Mouse (Mus musculus) inflammation-experienced regulatory T-cells, adult 6 months (primary cell): ENCODE results near the gene Srbd1. TPM values are rescaled to one million over a fixed set of nuclear protein-coding genes. Genes with fewer than 3 reads are reported as not detected.

Experiments used
- ATAC-seq: one replicate; pipeline ENCODE4 v1.8.0; 2017
- polyA plus RNA-seq, 3 experiments: library from polyadenylated mRNA; unstranded; fragments of 100-300 nt; shearing (Covaris generic); gene quantifications; one replicate each; pipeline ENCODE4 v1.2.1; 2017

Srbd1 gene
- polyA plus RNA-seq = 10 to 100 TPM; 11.2 to 13.0 (median 11.3) TPM

GRCm38 (mm10) chr17:86145079-86145951, at the start of gene Srbd1:
Gene Srbd1 (minus strand): TSS chr17:86145175.
- ATAC-seq = peak; percentile 94

GRCm38 (mm10) chr17:86193979-86194378, 49.0 kb upstream of the Srbd1 start:
- ATAC-seq = no peak

GRCm38 (mm10) chr17:86187777-86188176, 42.8 kb upstream of the Srbd1 start:
- ATAC-seq = peak; percentile 88

- no peak for ATAC-seq
Observed at GRCm38 (mm10) chr17:86185584-86185983, 40.6 kb upstream of the Srbd1 start.

- ATAC-seq = peak; percentile 74
Observed at GRCm38 (mm10) chr17:86184552-86185209, 39.7 kb upstream of the Srbd1 start.

DNA sequence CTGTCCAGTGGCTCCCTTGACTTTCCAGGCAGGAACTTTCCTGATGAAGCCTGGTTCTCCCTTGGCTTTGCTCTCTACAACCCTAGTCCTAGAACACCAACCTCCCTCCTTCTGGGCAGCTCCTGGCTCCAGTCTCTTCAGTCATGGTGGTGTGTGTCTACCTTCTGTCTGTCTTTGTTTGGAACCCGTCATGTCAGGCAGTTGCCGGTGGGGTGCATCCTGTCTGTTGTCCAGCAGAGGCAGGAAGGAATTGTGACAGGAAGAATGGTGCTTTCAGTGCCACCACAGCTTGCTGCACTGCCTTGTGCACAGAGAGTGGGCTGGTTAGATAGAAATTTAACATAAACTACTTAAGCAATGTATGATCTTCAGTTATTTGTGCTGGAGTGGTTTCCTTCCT, 38.8 kb upstream of the Srbd1 start:
- ATAC-seq = no peak

DNA sequence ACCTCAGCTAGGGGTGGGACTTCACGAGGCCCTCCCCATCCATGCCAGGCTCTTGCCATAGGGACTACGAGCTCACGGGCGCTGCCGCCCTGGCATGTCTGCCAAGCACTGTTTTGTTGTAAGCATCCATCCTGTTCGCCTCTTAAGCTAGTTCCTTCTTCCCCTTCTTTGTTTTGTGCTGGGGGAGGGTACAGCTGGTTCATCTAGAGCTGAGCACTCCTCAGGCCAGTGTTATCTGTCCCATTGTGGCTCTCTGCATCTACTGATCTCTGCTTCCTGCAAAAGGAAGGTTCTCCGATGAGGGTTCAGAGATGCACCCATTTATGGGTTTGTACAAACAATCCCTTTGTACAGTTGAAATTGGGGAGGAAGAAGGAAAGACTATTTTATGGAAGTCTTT, 31.7 kb upstream of the Srbd1 start:
- ATAC-seq = no peak

GRCm38 (mm10) chr17:86175516-86175915, 30.5 kb upstream of the Srbd1 start:
- ATAC-seq = no peak

GRCm38 (mm10) chr17:86170164-86170958, 25.4 kb upstream of the Srbd1 start:
- no peak for ATAC-seq

GRCm38 (mm10) chr17:86169092-86169491, 24.1 kb upstream of the Srbd1 start:
- no peak for ATAC-seq

- ATAC-seq = peak; percentile 0
Observed at GRCm38 (mm10) chr17:86168231-86168981, 23.4 kb upstream of the Srbd1 start.

DNA sequence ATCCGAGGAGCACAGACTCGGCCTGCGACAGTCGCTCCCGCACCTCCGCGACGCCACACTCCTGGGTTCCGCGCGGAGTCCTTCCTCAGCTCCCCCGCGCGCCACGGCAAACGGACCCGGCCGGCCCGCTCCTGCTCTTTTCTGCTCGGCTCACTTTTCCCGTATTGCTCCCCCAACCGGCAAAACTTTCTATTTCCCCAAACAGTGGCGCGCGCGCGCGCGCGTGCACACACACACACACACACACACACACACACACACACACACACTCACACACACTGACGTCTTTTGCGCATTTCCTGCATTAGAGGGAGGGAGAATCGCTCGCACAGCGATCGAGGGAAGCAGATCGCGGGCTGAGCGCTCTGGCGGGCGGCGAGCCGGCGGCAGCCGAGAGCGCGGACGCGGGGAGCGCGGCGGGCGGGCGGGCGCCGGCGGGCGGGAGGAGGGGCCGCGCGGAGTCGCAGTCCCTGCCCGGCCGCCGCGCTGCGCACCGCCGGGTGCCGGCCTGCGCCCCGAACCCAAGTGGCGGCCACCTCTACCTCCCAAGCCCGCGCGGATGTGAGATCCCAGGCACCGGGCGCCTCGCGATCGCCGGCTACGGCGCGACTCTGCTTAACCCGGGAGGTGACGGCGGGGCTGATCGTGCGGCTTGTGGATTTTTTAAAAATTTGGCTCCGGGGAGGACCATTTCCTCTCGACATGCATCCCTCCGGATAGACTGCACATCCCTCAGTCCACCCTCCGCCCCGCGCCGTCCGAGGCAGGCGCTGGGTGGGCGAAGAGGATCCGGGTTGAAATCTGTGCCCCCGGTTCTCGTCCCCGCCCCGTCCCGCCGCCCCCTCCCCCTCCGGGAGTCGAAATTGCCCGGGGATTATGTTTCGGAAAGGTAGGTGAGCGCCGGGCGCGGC, 22.6 kb upstream of the Srbd1 start, which contains the start of gene Prkce:
Prkce (plus strand) TSS at position 466 of the 911 bp plus-strand sequence.
- peak; percentile 73 for ATAC-seq

DNA sequence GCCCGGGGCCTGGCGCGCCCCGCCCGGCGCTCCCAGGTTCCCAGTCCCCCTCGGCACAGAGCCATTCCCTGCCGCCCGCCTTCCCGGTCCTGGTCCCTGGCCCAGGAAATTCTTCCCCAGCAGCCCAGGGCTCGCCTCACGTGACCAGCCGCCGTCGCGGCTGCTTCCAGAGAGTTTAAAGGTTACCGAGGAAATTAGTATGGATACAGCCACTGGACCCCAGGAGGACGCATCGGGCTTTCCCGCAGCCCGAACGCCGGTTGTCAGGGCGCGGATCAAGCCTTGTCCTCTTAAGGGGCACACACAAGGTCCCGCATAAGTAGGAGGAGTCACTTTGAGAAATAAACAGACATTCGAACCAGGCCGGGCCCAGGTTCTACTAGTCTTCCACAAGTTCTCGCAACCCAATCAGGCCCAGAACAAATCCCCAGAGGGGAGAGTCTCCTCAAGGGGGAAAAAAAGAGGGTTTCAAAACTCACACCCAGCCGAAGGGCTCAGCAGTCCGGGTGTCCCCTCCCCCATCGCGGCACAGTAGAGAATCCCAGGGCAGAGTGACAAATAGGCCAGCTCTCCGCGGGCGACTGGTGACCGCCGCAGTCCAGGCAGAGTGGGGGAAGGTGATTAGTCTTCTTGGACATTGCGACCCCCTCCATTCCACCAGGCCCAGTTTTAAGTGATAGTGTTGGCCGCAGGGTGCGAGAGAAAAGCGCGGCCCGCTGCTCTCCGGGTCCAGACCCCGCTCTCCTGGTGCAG, 21.8 kb upstream of the Srbd1 start:
- ATAC-seq = peak; percentile 35

DNA sequence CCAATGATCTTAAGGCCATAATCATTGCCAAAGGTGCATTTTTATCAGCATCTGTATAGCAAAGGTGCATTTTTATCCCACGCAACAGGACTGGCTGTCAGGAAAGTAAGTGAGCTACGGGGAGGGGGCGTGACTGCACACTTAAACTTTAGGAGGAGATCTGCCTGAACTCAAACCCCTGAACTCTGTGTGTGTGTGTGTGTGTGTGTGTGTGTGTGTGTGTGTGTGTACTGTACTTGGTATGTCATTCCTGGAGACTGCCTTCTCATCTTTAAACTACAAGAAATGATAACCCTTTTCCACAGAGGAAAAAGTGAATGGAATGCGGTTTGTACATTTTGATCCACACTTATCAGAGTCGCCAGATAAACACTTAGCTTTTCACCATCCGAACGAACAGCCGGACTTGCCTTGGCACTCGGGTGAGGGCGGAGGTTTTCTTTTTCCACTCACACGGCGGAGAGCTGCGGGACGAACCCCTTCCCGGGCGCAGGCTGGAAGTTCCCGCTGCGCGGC, 21.1 kb upstream of the Srbd1 start:
- no peak for ATAC-seq

DNA sequence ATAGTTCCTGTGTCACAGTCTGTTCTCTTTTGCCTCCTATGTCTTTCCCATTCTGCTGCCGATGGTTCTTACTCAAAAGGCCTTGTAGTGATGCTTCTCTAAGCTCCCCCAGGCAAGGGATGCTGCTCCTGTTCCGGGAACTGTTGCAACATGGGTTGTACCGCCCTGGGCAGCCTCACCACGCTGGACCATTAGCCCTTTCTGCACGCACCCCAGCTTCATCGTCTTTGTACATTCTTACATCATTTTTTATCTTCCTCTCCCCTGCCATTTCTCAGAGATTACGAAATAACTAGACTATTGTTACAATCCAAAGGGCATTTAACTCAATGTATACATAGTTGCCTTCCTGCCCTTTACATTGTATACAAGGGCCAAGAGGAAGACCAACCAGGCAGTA, 19.4 kb upstream of the Srbd1 start:
- ATAC-seq = no peak

DNA sequence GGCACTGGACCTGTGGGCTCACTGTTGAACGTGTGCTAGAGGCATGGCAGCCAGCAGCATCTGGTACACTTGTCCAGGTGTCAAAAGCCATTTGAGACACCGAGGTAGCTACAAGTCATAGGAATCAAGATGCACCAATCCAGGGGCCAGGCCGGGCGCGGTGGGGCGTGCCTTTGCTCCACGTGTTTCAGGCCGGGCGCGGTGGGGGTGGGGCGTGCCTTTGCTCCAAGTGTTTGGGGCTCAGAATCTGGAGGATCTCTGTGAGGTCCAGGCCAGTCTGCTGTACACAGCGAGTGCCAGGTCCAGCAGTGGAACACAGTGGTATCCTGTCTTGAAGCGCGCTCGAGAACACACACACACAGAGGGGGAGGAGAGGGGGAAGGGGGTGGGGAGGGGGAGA, 17.7 kb upstream of the Srbd1 start:
- ATAC-seq = no peak

DNA sequence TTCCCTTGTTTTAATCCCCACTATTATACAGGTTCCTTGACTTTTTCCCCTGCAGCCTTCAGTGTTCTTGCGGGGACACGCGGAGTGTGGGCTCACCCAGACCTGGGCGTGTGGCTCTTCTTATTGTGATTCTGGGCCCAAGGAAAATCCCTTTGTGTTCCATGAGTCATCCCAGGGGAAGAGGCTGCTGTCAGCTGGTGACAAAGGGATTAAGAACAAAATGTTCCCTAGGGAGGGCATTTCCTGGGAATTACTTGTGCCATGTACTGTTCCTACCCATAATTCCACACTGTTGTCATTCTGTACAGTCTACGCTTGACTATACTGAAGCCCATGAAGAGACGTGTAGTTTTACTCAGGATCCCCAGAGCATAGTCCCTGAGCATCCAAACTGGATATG, 12.0 kb upstream of the Srbd1 start:
- no peak for ATAC-seq

DNA sequence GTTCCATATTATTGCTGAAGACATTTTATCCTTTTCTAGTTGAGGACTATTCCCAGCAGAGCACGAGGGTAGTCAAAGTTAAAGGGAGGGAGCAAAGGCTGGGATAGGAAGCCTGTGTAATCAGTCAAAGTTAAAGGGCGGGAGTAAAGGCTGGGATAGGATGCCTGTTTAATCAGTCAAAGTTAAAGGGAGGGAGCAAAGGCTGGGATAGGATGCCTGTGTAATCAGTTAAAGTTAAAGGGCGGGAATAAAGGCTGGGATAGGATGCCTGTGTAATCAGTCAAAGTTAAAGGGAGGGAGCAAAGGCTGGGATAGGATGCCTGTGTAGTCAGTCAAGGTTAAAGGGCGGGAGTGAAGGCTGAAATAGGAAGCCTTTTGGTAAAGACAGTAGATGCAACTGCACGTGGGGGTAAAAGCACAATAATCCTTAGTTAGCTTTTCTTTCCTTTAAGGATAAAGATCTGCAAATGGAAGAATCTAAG, 5.9 kb upstream of the Srbd1 start:
- ATAC-seq = peak; percentile 60

GRCm38 (mm10) chr17:86149726-86150125, 4.8 kb upstream of the Srbd1 start:
- ATAC-seq = no peak

GRCm38 (mm10) chr17:86144537-86145078, 367 bp downstream of the Srbd1 start:
- peak; percentile 64 for ATAC-seq
